16 mouse cellular contexts compared by ENCODE assay signal in genomic region chr13:9562099-9562498, GRCm38 (mm10).
"Had no signal": no experiment of that assay in that cellular context is flagged by ENCODE, and none has a peak within 500 bp of the region (broad histone marks: within the 10 kb centered on the region; RNA-seq: fewer than 3 reads in every experiment).

No protein-coding gene starts in this region.

- H3K4me3 ChIP-seq: neural tube, embryonic 13.5 days; neural tube, embryonic 15.5 days; stomach, embryonic 15.5 days had no signal

- H3K9me3 ChIP-seq: neural tube, embryonic 13.5 days; neural tube, embryonic 15.5 days; stomach, embryonic 15.5 days had no signal

- H3K36me3 ChIP-seq: stomach, embryonic 15.5 days had no signal

- DNase-seq: retina, postnatal 1 day; right cerebral cortex, adult 18-20 months; right cerebral cortex, postnatal 14 days; right cerebral cortex, postnatal 25 days; right cerebral cortex, postnatal 4 days; spleen, adult 18-20 months; thymus, adult 18-20 months; thymus, adult 2 months; thymus, postnatal 14 days; thymus, postnatal 25 days; thymus, postnatal 36 days; thymus, postnatal 4 days had no signal

- H3K4me1 ChIP-seq: neural tube, embryonic 13.5 days; neural tube, embryonic 15.5 days; stomach, embryonic 15.5 days had no signal

- H3K27ac ChIP-seq: neural tube, embryonic 13.5 days; neural tube, embryonic 15.5 days; stomach, embryonic 15.5 days; stomach, postnatal 0 days had no signal

- H3K9ac ChIP-seq: neural tube, embryonic 13.5 days; neural tube, embryonic 15.5 days; stomach, embryonic 15.5 days had no signal

- H3K27me3 ChIP-seq: neural tube, embryonic 13.5 days; neural tube, embryonic 15.5 days; stomach, embryonic 15.5 days had no signal

- H3K4me2 ChIP-seq: neural tube, embryonic 13.5 days; neural tube, embryonic 15.5 days; stomach, embryonic 15.5 days had no signal
